Mouse (Mus musculus) layer of hippocampus, adult 9-10 months (tissue): ENCODE results near the gene Fas.

Experiments
- DNase-seq: peaks from one replicate; pipeline ENCODE4 v3.0.0; 2022; ENCODE audit warnings: low spot score

Gene Fas

GRCm38 (mm10) chr19:34289948-34290789 is at the start of gene Fas:
Gene Fas, plus strand, starts transcription at chr19:34290666.
- no peak for DNase-seq

GRCm38 (mm10) chr19:34241247-34241915 is 49.1 kb upstream of the Fas start:
- peak; percentile 27 for DNase-seq

DNA sequence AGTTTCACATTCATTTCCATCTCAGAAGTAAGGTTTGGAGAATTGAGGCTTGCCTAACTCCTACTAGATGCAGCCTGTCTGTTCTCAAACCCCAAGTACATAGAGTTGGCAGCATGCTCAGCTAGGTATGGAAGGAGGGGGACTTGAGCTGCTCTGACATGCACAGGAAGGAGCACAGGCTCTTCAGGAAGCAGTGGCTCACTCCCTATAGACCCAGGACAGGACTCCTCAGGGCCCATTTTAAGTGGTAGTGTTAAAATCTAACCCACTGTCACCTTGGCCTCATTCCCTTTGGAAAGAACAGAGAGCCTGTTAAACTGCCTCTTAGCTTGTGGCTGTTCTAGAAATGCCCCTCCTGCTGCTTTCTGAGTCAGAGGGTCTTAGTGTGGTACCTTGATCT is 47.5 kb upstream of the Fas start:
- no peak for DNase-seq

DNA sequence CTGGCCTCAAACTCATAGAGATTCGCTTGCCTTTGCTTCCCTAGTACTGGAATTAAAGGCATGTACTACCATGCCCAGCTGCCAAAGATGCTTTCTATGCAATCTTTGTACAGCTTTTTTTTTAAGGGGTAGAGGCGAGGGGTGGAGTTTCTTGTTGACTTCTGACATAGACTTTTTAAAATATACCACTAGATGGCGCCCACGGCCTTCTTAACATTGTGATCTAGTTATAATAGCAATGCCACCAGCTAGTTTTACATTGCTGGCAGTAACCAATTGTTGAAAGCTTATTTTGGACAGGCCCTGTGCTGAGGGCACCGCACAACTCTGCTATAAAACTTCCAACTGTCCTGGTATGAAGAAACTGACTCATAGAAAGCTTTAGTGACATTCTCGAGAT is 46.4 kb upstream of the Fas start:
- peak; percentile 59 for DNase-seq

DNA sequence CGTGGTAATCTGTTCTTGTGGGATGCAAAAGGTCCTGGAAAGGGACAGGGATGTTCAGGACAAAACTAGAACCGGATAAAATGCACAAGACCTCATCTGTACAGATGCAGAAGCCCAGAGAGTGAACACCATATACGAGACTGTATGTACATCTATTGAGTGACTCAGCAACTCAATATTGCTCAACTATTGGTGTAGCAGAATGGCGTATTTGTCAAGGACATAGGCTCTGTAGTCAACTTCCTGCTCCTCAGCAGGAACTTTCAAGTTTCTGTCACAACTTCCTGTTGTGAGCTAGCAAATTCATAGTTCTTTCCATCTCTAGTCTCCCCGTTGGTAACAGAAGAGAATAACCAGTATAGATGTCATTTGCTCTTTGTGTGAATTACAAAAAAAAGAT is 41.9 kb upstream of the Fas start:
- no peak for DNase-seq

DNA sequence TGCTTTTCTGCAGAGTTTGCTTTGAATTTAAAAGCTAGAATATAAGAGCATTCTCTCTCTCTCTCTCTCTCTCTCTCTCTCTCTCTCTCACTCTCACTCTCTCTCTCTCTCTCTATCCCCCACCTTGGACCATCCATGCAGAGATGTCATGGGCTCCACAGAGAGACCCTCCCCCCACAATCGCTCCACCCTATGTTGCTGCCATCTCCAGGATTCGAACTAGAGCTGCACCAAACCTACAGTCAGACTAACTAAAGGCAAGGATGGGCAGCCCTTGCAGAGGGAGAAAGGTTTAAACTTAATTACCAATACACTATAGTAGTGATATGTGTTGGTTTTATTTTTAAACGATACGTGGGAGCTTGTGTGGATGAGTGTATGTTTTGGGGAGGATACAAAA is 39.8 kb upstream of the Fas start:
- no peak for DNase-seq

DNA sequence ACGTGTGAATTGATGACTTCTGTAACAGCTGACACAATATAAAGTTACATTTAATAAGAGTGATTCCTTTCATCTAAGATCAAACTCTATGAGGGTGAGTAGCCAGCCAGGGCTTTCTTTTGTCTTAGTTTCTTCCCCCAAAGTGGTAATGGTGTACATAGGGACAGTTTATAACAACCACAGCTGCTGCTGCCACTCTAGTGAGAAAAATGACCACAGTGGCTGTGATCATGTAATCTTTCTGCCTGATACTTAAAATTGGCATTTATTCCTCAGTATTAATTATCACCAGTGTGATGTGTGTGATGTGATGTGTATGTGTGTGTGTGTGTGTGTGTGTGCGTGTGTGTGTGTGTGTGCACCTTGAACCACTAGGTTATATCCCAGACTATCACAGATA is 38.6 kb upstream of the Fas start:
- no peak for DNase-seq

GRCm38 (mm10) chr19:34252450-34252849 is 38.0 kb upstream of the Fas start:
- DNase-seq, result no peak

GRCm38 (mm10) chr19:34254101-34254879 is 36.2 kb upstream of the Fas start:
- no peak for DNase-seq

DNA sequence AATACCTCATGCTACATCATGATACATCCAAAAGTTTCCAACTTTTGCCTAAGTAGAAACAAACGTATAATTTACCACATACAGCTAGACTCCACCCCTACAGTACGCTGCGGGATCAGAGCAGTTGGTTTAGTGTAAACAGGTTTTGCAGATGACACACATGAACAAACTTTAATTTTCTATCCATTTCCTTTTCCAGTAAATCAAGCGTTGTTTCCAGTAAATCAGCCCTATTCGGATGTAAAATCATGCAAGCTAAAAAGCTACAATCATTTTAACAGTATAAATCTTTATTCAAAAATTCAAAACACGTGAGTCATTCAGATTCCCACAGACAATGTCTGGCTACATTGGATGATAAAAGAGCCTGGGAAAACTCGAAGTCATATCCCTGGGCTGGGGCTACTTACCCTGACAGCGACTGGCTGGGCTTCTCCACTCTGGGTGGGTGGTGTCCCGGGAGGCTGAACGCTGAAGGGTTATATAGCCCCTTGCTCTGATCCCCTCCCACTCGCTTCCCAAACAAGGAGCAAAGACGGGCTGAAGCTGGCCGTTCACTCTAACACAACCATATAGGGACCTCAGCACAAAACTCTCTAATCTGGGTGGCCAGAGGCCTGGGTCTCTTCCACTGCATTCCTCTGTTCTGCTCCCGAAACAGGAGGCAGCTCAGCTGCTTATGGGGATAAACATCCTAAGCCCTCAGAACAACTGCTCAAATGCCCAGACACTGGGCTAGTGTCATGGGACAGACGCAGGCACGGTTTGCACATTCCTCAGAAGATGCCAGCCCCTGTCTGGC is 35.4 kb upstream of the Fas start, which contains the start of gene Acta2:
Gene Acta2 (minus strand): TSS at position 711 of the 802 bp plus-strand sequence.
- no peak for DNase-seq

GRCm38 (mm10) chr19:34256149-34256548 is 34.3 kb upstream of the Fas start:
- no peak for DNase-seq

- DNase-seq, result no peak
Measured at GRCm38 (mm10) chr19:34256936-34257335, 33.5 kb upstream of the Fas start.

DNA sequence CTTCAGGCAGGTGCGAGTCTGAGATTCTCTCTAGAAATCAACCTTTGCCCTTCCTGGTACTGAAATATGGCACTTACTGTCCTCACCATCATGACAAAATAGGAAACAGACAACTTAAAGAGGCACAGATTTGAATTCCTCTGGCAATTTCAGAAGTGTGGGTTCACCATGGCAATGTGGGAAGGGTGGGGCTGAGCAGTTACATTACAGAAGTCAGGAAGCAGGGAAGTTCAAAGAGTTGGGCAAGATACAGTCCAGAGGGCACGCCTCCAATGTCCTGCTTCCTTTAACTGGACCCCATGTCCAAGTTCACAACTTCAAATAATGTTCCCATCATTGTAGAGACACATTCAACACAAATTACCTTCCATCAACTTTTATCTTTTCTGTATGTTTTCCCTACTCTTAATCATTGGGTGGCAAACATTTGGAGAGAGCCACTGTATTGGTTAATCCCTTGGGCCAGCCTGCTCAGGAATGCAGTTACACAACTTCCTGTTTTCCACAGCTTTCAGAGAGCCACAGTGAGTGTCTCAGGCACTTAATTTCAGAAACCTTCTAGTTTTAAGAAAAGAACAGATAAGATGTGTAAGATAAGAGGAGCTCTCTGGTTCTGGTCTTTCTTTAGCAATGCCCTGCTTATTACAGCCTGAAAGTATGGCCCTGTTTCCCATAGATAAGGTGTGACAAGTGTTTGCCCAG is 28.0 kb upstream of the Fas start:
- DNase-seq, result no peak

- no peak for DNase-seq
Measured at GRCm38 (mm10) chr19:34265604-34266193, 24.8 kb upstream of the Fas start.

DNA sequence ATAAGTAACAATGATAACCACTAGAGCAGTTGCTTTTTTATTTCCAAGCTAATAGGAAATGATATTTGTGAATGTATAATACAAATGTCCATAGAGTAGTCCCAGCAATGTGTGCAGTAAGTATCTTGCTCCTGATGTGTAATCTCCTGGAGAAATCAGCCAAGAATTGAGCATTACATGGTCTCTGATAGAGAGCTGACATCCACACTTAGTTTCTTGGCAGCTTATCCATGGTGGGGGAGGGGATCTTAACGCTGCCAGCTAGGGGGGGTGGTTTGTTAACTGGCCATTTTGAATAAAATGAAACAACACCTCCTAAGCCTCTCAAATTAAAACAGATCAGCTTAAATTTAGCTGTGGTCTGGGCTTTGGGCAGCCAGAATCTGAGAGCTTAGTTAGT is 21.5 kb upstream of the Fas start:
- no peak for DNase-seq

GRCm38 (mm10) chr19:34270106-34270726 is 20.2 kb upstream of the Fas start:
- DNase-seq, result no peak

DNA sequence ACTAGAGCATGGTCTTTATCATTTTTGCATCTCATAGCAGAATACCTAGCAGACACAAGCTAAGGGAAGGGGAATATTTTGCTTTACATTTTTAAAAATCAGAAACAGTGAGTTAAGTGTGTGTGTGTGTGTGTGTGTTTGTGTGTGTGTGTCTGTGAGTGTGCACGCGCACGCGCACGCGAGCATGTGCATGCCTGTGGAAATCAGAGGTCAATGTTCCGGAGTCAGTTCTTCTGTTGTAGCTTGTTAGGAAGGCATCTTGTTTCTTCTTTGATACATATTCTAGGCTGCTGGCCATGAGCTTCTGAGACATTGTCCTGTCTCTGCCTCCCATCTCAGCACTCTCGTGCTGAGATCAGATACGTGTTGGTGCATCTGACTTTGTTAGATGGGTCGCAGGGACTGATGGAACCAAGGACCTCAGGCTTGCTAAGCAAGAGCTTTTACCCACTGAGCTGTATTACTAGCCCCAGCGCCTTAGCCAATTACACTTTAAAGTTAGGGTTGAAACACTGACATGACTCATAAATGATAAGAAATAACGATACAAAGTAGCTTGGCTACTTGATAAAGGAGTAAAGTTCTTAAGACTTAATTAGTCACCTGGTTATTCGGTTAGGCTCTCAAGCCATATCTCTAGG is 19.5 kb upstream of the Fas start:
- no peak for DNase-seq

GRCm38 (mm10) chr19:34273073-34273472 is 17.4 kb upstream of the Fas start:
- no peak for DNase-seq

- DNase-seq, result no peak
Measured at GRCm38 (mm10) chr19:34278078-34278477, 12.4 kb upstream of the Fas start.

GRCm38 (mm10) chr19:34283614-34284013 is 6.9 kb upstream of the Fas start:
- no peak for DNase-seq
